Comparison of ENCODE assay signal across 8 mouse cellular contexts in the genomic region with DNA sequence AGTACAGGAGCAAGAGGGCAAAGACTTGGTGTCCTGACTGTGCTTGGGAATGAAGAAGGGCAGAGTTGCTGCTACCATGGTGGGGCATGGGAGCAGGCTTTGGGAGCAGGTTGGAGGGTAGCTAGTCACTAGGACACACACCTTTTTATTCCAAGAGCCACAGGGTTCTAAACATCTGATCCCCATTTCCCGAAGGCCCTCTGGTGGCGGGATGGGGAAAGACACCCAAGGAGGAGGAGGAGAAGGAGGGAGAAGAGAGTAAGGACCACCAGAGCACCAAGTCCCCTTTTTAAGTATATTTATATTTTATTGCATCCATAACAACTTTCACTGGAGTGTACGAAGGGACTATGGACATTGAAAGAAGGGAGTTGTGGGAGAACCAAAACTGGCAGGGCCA. TPM values are rescaled to one million over a fixed set of nuclear protein-coding genes. Genes with fewer than 3 reads are reported as not detected.
DNase-seq lines count a peak whose midpoint lies in the region; ATAC-seq and TF ChIP-seq lines count a peak whose summit lies in the region.

No protein-coding gene starts in this region.

- H3K9ac ChIP-seq in midbrain, embryonic 11.5 days (ENCODE audit: low read length) = no peak overlapping the region
- no peak overlapping the region for H3K9ac ChIP-seq in midbrain, embryonic 13.5 days (replicated peaks)
- no peak overlapping the region for H3K9ac ChIP-seq in lung, embryonic 14.5 days

- H3K4me3 ChIP-seq in midbrain, embryonic 11.5 days (ENCODE audit: low read depth, low read length) = no peak overlapping the region
- no peak overlapping the region for H3K4me3 ChIP-seq in midbrain, embryonic 13.5 days (replicated peaks)
- no peak overlapping the region for H3K4me3 ChIP-seq in lung, embryonic 14.5 days (ENCODE audit: low read depth, low read length)

- no peaks in the 10 kb centered on the region for H3K36me3 ChIP-seq in midbrain, embryonic 11.5 days (ENCODE audit: control insufficient read depth, insufficient read depth, low read length)
- no peaks in the 10 kb centered on the region for H3K36me3 ChIP-seq in midbrain, embryonic 13.5 days
- H3K36me3 ChIP-seq in lung, embryonic 14.5 days (ENCODE audit: insufficient read depth) = no peaks in the 10 kb centered on the region

- peak; percentile 73 for DNase-seq in cerebellum, adult 11 months
- peak; percentile 96 for DNase-seq in midbrain, embryonic 11.5 days (ENCODE audit: low spot score, missing footprints)
- DNase-seq in cerebellum, adult 9-10 months = peak; percentile 84
- peak; percentile 33 for DNase-seq in kidney, adult 9 months
- DNase-seq in lung, embryonic 14.5 days = peak; percentile 53
- DNase-seq in thymus, postnatal 25 days = peak; percentile 9

- TF ChIP-seq CTCF in lung, embryonic 14.5 days (IDR thresholded peaks at IDR 0.05; ENCODE audit: low read depth) = peak; percentile 79

- H3K27me3 ChIP-seq in midbrain, embryonic 11.5 days (ENCODE audit: control insufficient read depth, insufficient read depth, low read length) = no peaks in the 10 kb centered on the region
- no peaks in the 10 kb centered on the region for H3K27me3 ChIP-seq in midbrain, embryonic 13.5 days
- H3K27me3 ChIP-seq in lung, embryonic 14.5 days (ENCODE audit: insufficient read depth, low read length) = no peaks in the 10 kb centered on the region

- ATAC-seq in cerebellum, adult (ENCODE audit: insufficient number of reproducible peaks, low FRiP score, low TSS enrichment) = no peak
- no peak for ATAC-seq in midbrain, embryonic 11.5 days (ENCODE audit: low FRiP score)
- no peak for ATAC-seq in midbrain, embryonic 13.5 days
- ATAC-seq in lung, embryonic 14.5 days (ENCODE audit: insufficient read depth) = no peak

- WGBS in midbrain, embryonic 11.5 days = 24% methylated on average over 3 of the region's 3 CpGs
- WGBS in midbrain, embryonic 13.5 days = 13% methylated on average over 3 of the region's 3 CpGs
- 16% methylated on average over 3 of the region's 3 CpGs for WGBS in lung, embryonic 14.5 days

- no peaks in the 10 kb centered on the region for H3K9me3 ChIP-seq in midbrain, embryonic 11.5 days (ENCODE audit: control insufficient read depth, low read length)
- H3K9me3 ChIP-seq in midbrain, embryonic 13.5 days = no peaks in the 10 kb centered on the region
- H3K9me3 ChIP-seq in lung, embryonic 14.5 days (ENCODE audit: low read depth, low read length) = no peaks in the 10 kb centered on the region

- no peak overlapping the region for H3K27ac ChIP-seq in midbrain, embryonic 11.5 days (ENCODE audit: low read depth, low read length)
- no peak overlapping the region for H3K27ac ChIP-seq in midbrain, embryonic 13.5 days
- no peak overlapping the region for H3K27ac ChIP-seq in lung, embryonic 14.5 days (ENCODE audit: low read depth)

- 0 out of 2 replicates have a peak, but pooled peaks cover 2% of the 10 kb centered on the region for H3K4me1 ChIP-seq in midbrain, embryonic 11.5 days (ENCODE audit: control insufficient read depth, insufficient read depth, low read length)
- peaks cover 9% of the 10 kb centered on the region; the same call in 1 of the 2 replicates for H3K4me1 ChIP-seq in midbrain, embryonic 13.5 days (replicated peaks)
- H3K4me1 ChIP-seq in lung, embryonic 14.5 days (ENCODE audit: insufficient read depth) = no peaks in the 10 kb centered on the region

- no peak overlapping the region for H3K4me2 ChIP-seq in midbrain, embryonic 11.5 days
- no peak overlapping the region for H3K4me2 ChIP-seq in midbrain, embryonic 13.5 days (replicated peaks)
- H3K4me2 ChIP-seq in lung, embryonic 14.5 days = no peak overlapping the region

RNA-seq across cellular contexts. Expression of a gene that starts 57.0 kb away (rescaled TPM):
- 24.9 and 25.9 TPM in 2 replicates for polyA plus RNA-seq in midbrain, embryonic 11.5 days (2014; fragmentation: Nextera tagmentation; extraction: Ambion mirVana)
- polyA plus RNA-seq in midbrain, embryonic 13.5 days (2015; fragmentation: Nextera tagmentation; extraction: Ambion mirVana) = 30.0 and 33.6 TPM in 2 replicates
- 20.4 and 21.7 TPM in 2 replicates for polyA plus RNA-seq in lung, embryonic 14.5 days (2014; fragmentation: Nextera tagmentation; extraction: Ambion mirVana)

Comparison
In these comparisons a context has a peak if more than half of its experiments do, and no peak if none do; other contexts are left out.
1. DNase-seq: peak in every context shown above with its lines; median percentile 96 in midbrain, embryonic 11.5 days; 84 in cerebellum, adult 9-10 months; 73 in cerebellum, adult 11 months; 53 in lung, embryonic 14.5 days; 33 in kidney, adult 9 months; 9 in thymus, postnatal 25 days.